Mouse (Mus musculus): ENCODE measurements around the gene Csrnp2. TPM values are rescaled to one million over a fixed set of nuclear protein-coding genes. Genes with fewer than 3 reads are reported as not detected.

The Csrnp2 gene
- polyA plus RNA-seq, 1 experiment from 2014 or later, result 7.2 TPM

DNA sequence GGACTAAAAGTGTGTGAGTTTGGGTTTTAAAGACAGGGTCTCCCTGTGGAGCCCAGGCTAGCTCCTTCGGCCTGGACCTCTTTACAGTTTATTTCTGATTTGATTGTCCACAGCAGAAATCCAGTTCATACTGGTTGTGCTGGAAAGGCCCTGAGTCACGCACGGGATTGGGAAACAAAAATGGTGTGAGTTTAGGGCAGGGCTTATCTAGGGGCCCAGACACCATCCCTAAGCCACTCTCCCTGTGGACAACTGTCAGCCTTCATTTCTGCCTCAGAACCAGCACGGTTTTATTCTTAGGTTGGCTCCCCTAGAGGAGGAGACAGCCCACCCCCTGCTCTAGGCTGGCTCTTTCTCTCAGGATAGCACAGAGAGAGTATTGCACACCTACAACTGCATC lies 62.1 kb downstream of the Csrnp2 start:
- H3K4me1 ChIP-seq (ENCODE audit: control insufficient read depth, insufficient read depth, low read length), result peaks cover 4% of the 10 kb centered on the region
- H3K36me3 ChIP-seq (ENCODE audit: control insufficient read depth, insufficient read depth), result no peaks in the 10 kb centered on the region
- no peak overlapping the region for H3K4me2 ChIP-seq (ENCODE audit: low read depth, low read length)
- no peaks in the 10 kb centered on the region for H3K27me3 ChIP-seq (ENCODE audit: control insufficient read depth, insufficient read depth, low read length)
- ATAC-seq (replicated peaks; ENCODE audit: extremely low read depth, insufficient read depth, low FRiP score), result no peak
- no peaks in the 10 kb centered on the region for H3K9me3 ChIP-seq (replicated peaks; ENCODE audit: control insufficient read depth, low read length)
- H3K27ac ChIP-seq (ENCODE audit: low read length), result no peak overlapping the region
- WGBS, result 59% methylated on average over 4 of the region's 4 CpGs
- H3K9ac ChIP-seq (ENCODE audit: low read length), result no peak overlapping the region
- no peak overlapping the region for H3K4me3 ChIP-seq (ENCODE audit: low read length)

- H3K9me3 ChIP-seq (replicated peaks; ENCODE audit: control insufficient read depth, low read length), result no peaks in the 10 kb centered on the region
- no peak overlapping the region for H3K4me2 ChIP-seq (ENCODE audit: low read depth, low read length)
- H3K9ac ChIP-seq (ENCODE audit: low read length), result no peak overlapping the region
These were observed 65.2 kb downstream of the Csrnp2 start for GRCm38 (mm10) chr15:100429959-100430565.

More at GRCm38 (mm10) chr15:100429959-100430565, 65.2 kb downstream of the Csrnp2 start:
- ATAC-seq (replicated peaks; ENCODE audit: extremely low read depth, insufficient read depth, low FRiP score), result no peak
- Histone ChIP-seq H3K36me3 (ENCODE audit: control insufficient read depth, insufficient read depth) (no peaks in the 10 kb centered on the region), H3K4me3 (ENCODE audit: low read length) (no peak overlapping the region), H3K4me1 (ENCODE audit: control insufficient read depth, insufficient read depth, low read length) (0 out of 2 replicates have a peak, but pooled peaks cover 2% of the 10 kb centered on the region), H3K27ac (ENCODE audit: low read length) (no peak overlapping the region), H3K27me3 (ENCODE audit: control insufficient read depth, insufficient read depth, low read length) (peaks cover 6% of the 10 kb centered on the region)
- 60% methylated on average over 11 of the region's 11 CpGs for WGBS

Other genes with a start within 250 kb of the Csrnp2 start
- not detected in 2 replicates for gene Tmprss12, start 214.7 kb downstream of the Csrnp2 start, polyA plus RNA-seq (2015; fragmentation: Nextera tagmentation; extraction: Ambion mirVana)
- 5.8 and 6.0 TPM in 2 replicates for gene Mettl7a1, start 191.3 kb downstream of the Csrnp2 start, polyA plus RNA-seq (2015; fragmentation: Nextera tagmentation; extraction: Ambion mirVana)
- not detected in 2 replicates for gene Mettl7a3, start 160.6 kb downstream of the Csrnp2 start, polyA plus RNA-seq (2015; fragmentation: Nextera tagmentation; extraction: Ambion mirVana)
- gene Methig1, start 142.3 kb downstream of the Csrnp2 start, polyA plus RNA-seq (2015; fragmentation: Nextera tagmentation; extraction: Ambion mirVana), result 0.12 TPM in 1 of 2 replicates, not detected in the other
- gene Mettl7a2, start 142.3 kb downstream of the Csrnp2 start, polyA plus RNA-seq (2015; fragmentation: Nextera tagmentation; extraction: Ambion mirVana), result not detected in 2 replicates
- not detected in 2 replicates for gene Higd1c, start 130.9 kb downstream of the Csrnp2 start, polyA plus RNA-seq (2015; fragmentation: Nextera tagmentation; extraction: Ambion mirVana)
- gene Gm5475, start 73.3 kb downstream of the Csrnp2 start, polyA plus RNA-seq (2015; fragmentation: Nextera tagmentation; extraction: Ambion mirVana), result not detected in 2 replicates
- gene Slc11a2, start 70.4 kb downstream of the Csrnp2 start, polyA plus RNA-seq (2015; fragmentation: Nextera tagmentation; extraction: Ambion mirVana), result 15.3 and 18.6 TPM in 2 replicates
- gene Letmd1, start 26.5 kb downstream of the Csrnp2 start, polyA plus RNA-seq (2015; fragmentation: Nextera tagmentation; extraction: Ambion mirVana), result 15.3 and 15.5 TPM in 2 replicates
- 16.0 and 19.2 TPM in 2 replicates for gene Tfcp2, start 56.5 kb upstream of the Csrnp2 start, polyA plus RNA-seq (2015; fragmentation: Nextera tagmentation; extraction: Ambion mirVana)
- 3.3 and 5.6 TPM in 2 replicates for gene Pou6f1, start 104.5 kb upstream of the Csrnp2 start, polyA plus RNA-seq (2015; fragmentation: Nextera tagmentation; extraction: Ambion mirVana)
- 223 and 247 TPM in 2 replicates for gene Dazap2, start 119.9 kb upstream of the Csrnp2 start, polyA plus RNA-seq (2015; fragmentation: Nextera tagmentation; extraction: Ambion mirVana)
- 16.9 and 17.2 TPM in 2 replicates for gene Smagp, start 141.5 kb upstream of the Csrnp2 start, polyA plus RNA-seq (2015; fragmentation: Nextera tagmentation; extraction: Ambion mirVana)
- gene Bin2, start 174.1 kb upstream of the Csrnp2 start, polyA plus RNA-seq (2015; fragmentation: Nextera tagmentation; extraction: Ambion mirVana), result 5.9 and 13.3 TPM in 2 replicates
- 3.3 and 3.5 TPM in 2 replicates for gene Cela1, start 192.4 kb upstream of the Csrnp2 start, polyA plus RNA-seq (2015; fragmentation: Nextera tagmentation; extraction: Ambion mirVana)
- 1.0 and 2.4 TPM in 2 replicates for gene Galnt6, start 233.9 kb upstream of the Csrnp2 start, polyA plus RNA-seq (2015; fragmentation: Nextera tagmentation; extraction: Ambion mirVana)

Data from heart, embryonic 16.5 days (tissue).